Comparison of ENCODE assay signal across 16 mouse cellular contexts in genomic region chr6:89240168-89240705, GRCm38 (mm10).
A peak's percentile ranks its signal among the peaks of the same experiment; 100 is the strongest.
DNase-seq lines count a peak whose midpoint lies in the region; ATAC-seq and TF ChIP-seq lines count a peak whose summit lies in the region.
"Had no signal": no experiment of that assay in that cellular context is flagged by ENCODE, and none has a peak within 500 bp of the region (broad histone marks: within the 10 kb centered on the region; RNA-seq: fewer than 3 reads in every experiment).

No protein-coding gene starts in this region.

- H3K27ac ChIP-seq in embryonic facial prominence, embryonic 14.5 days (replicated peaks; ENCODE audit: low read depth, low read length): no peak overlapping the region
- H3K27ac ChIP-seq in embryonic facial prominence, embryonic 10.5 days (replicated peaks): no peak overlapping the region
- no peak overlapping the region for H3K27ac ChIP-seq in intestine, embryonic 14.5 days (ENCODE audit: low read depth)
- no peak overlapping the region for H3K27ac ChIP-seq in intestine, postnatal 0 days (ENCODE audit: low read depth, low read length)
- H3K27ac ChIP-seq: forebrain, embryonic 15.5 days; hindbrain, embryonic 14.5 days; limb, embryonic 13.5 days; liver, embryonic 14.5 days had no signal

- TF ChIP-seq CTCF in intestine, postnatal 0 days (IDR thresholded peaks at IDR 0.05; ENCODE audit: low read depth): no peak

- ATAC-seq in embryonic facial prominence, embryonic 14.5 days (ENCODE audit: low read depth): 0 out of 2 replicates have a peak, but pooled peaks have one; percentile 4
- ATAC-seq in intestine, embryonic 14.5 days (replicated peaks; ENCODE audit: low FRiP score, low TSS enrichment, low read depth): no peak
- ATAC-seq in intestine, postnatal 0 days: no peak
- ATAC-seq: forebrain, embryonic 15.5 days; Patski had no signal

- H3K9me3 ChIP-seq in embryonic facial prominence, embryonic 14.5 days (ENCODE audit: control insufficient read depth, low read length): no peaks in the 10 kb centered on the region
- H3K9me3 ChIP-seq in embryonic facial prominence, embryonic 10.5 days: no peaks in the 10 kb centered on the region
- no peaks in the 10 kb centered on the region for H3K9me3 ChIP-seq in intestine, embryonic 14.5 days (ENCODE audit: control insufficient read depth, low read length)
- no peaks in the 10 kb centered on the region for H3K9me3 ChIP-seq in intestine, postnatal 0 days (ENCODE audit: control insufficient read depth)
- H3K9me3 ChIP-seq: forebrain, embryonic 15.5 days; limb, embryonic 13.5 days; neural tube, embryonic 13.5 days had no signal

- H3K4me1 ChIP-seq in embryonic facial prominence, embryonic 14.5 days (ENCODE audit: control insufficient read depth, insufficient read depth, low read length): 0 out of 2 replicates have a peak, but pooled peaks cover 8% of the 10 kb centered on the region
- H3K4me1 ChIP-seq in embryonic facial prominence, embryonic 10.5 days: peaks cover 50% of the 10 kb centered on the region
- 0 out of 2 replicates have a peak, but pooled peaks cover 4% of the 10 kb centered on the region for H3K4me1 ChIP-seq in intestine, embryonic 14.5 days (replicated peaks; ENCODE audit: control insufficient read depth, insufficient read depth, low read length)
- no peaks in the 10 kb centered on the region for H3K4me1 ChIP-seq in intestine, postnatal 0 days (replicated peaks; ENCODE audit: control insufficient read depth, insufficient read depth, low read length)

- 33% methylated on average over 4 of the region's 4 CpGs for WGBS in embryonic facial prominence, embryonic 14.5 days
- 26% methylated on average over 4 of the region's 4 CpGs for WGBS in embryonic facial prominence, embryonic 10.5 days
- 30% methylated on average over 4 of the region's 4 CpGs for WGBS in intestine, embryonic 14.5 days
- WGBS in intestine, postnatal 0 days: 26% methylated on average over 4 of the region's 4 CpGs

- H3K4me2 ChIP-seq in embryonic facial prominence, embryonic 14.5 days (ENCODE audit: low read depth, low read length): no peak overlapping the region
- no peak overlapping the region for H3K4me2 ChIP-seq in intestine, embryonic 14.5 days (ENCODE audit: low read length)
- no peak overlapping the region for H3K4me2 ChIP-seq in intestine, postnatal 0 days (replicated peaks; ENCODE audit: low read depth)
- H3K4me2 ChIP-seq: forebrain, embryonic 15.5 days; hindbrain, embryonic 14.5 days; limb, embryonic 13.5 days; neural tube, embryonic 13.5 days had no signal

- H3K36me3 ChIP-seq in embryonic facial prominence, embryonic 14.5 days (ENCODE audit: control insufficient read depth, insufficient read depth, low read length): no peaks in the 10 kb centered on the region
- H3K36me3 ChIP-seq in embryonic facial prominence, embryonic 10.5 days (replicated peaks): no peaks in the 10 kb centered on the region
- no peaks in the 10 kb centered on the region for H3K36me3 ChIP-seq in intestine, embryonic 14.5 days (ENCODE audit: control insufficient read depth, insufficient read depth, low read length)
- H3K36me3 ChIP-seq in intestine, postnatal 0 days (ENCODE audit: control insufficient read depth, insufficient read depth): no peaks in the 10 kb centered on the region
- H3K36me3 ChIP-seq: forebrain, embryonic 15.5 days; limb, embryonic 13.5 days; neural tube, embryonic 13.5 days had no signal

- H3K9ac ChIP-seq in embryonic facial prominence, embryonic 14.5 days (ENCODE audit: low read depth, low read length): no peak overlapping the region
- no peak overlapping the region for H3K9ac ChIP-seq in intestine, embryonic 14.5 days (ENCODE audit: low read length)
- H3K9ac ChIP-seq in intestine, postnatal 0 days (ENCODE audit: low read depth, low read length): no peak overlapping the region
- H3K9ac ChIP-seq: forebrain, embryonic 15.5 days; hindbrain, embryonic 14.5 days; limb, embryonic 13.5 days; liver, embryonic 14.5 days had no signal

- no peak for DNase-seq in embryonic facial prominence, embryonic 14.5 days (ENCODE audit: low spot score)
- DNase-seq in embryonic facial prominence, embryonic 10.5 days (ENCODE audit: low spot score): no peak
- DNase-seq in intestine, embryonic 14.5 days (ENCODE audit: low spot score): peak; percentile 27
- DNase-seq in MN1 (ENCODE audit: low spot score): peak; percentile 24
- DNase-seq in cerebellum, adult 9-10 months: peak; percentile 57
- DNase-seq in testis, postnatal 14 days (ENCODE audit: low spot score): no peak
- DNase-seq: layer of hippocampus, adult 9-11 months; thymus, adult 18-20 months had no signal

- no peaks in the 10 kb centered on the region for H3K27me3 ChIP-seq in embryonic facial prominence, embryonic 14.5 days (replicated peaks; ENCODE audit: control insufficient read depth, insufficient read depth, low read length)
- H3K27me3 ChIP-seq in embryonic facial prominence, embryonic 10.5 days (replicated peaks; ENCODE audit: low read depth, poor library complexity, severe bottlenecking): peaks cover 17% of the 10 kb centered on the region
- H3K27me3 ChIP-seq in intestine, embryonic 14.5 days (replicated peaks; ENCODE audit: control insufficient read depth, insufficient read depth, low read length): 0 out of 2 replicates have a peak, but pooled peaks cover 2% of the 10 kb centered on the region
- no peaks in the 10 kb centered on the region for H3K27me3 ChIP-seq in intestine, postnatal 0 days (replicated peaks; ENCODE audit: control insufficient read depth, insufficient read depth, low read length)
- H3K27me3 ChIP-seq: forebrain, embryonic 15.5 days had no signal

- H3K4me3 ChIP-seq in embryonic facial prominence, embryonic 14.5 days (ENCODE audit: low read depth, low read length): no peak overlapping the region
- H3K4me3 ChIP-seq in embryonic facial prominence, embryonic 10.5 days: no peak overlapping the region
- H3K4me3 ChIP-seq in intestine, embryonic 14.5 days (ENCODE audit: low read depth, low read length): no peak overlapping the region
- H3K4me3 ChIP-seq in intestine, postnatal 0 days (ENCODE audit: low read depth, low read length): no peak overlapping the region
- H3K4me3 ChIP-seq: erythroblast, embryonic 14.5 days; forebrain, embryonic 15.5 days; limb, embryonic 13.5 days; neural tube, embryonic 13.5 days had no signal

Comparison
In these comparisons a context has a peak if more than half of its experiments do, and no peak if none do; other contexts are left out.
1. DNase-seq: peak in intestine, embryonic 14.5 days (single experiment), MN1 (single experiment) and cerebellum, adult 9-10 months (single experiment); none in embryonic facial prominence, embryonic 14.5 days (single experiment), embryonic facial prominence, embryonic 10.5 days (single experiment) and testis, postnatal 14 days (single experiment).